Mouse (Mus musculus) layer of hippocampus, adult 11-12 months (tissue): ENCODE results near the gene Fat3.
A peak's percentile ranks its signal among the peaks of the same experiment; 100 is the strongest.

ENCODE experiments used
- DNase-seq: peaks from one replicate; pipeline ENCODE4 v3.0.0; 2022; ENCODE audit warnings: low spot score

Gene Fat3

GRCm38 (mm10) chr9:16310855-16311848 lies 189.9 kb downstream of the Fat3 start:
- no peak for DNase-seq

- DNase-seq, result no peak
Observed at GRCm38 (mm10) chr9:16310305-16310704, 190.8 kb downstream of the Fat3 start.

GRCm38 (mm10) chr9:16307789-16308188 lies 193.3 kb downstream of the Fat3 start:
- DNase-seq, result no peak

GRCm38 (mm10) chr9:16306222-16306621 lies 194.9 kb downstream of the Fat3 start:
- no peak for DNase-seq

GRCm38 (mm10) chr9:16305396-16306086 lies 195.5 kb downstream of the Fat3 start:
- DNase-seq, result no peak

- DNase-seq, result no peak
Observed at GRCm38 (mm10) chr9:16304949-16305348, 196.1 kb downstream of the Fat3 start.

- no peak for DNase-seq
Observed at GRCm38 (mm10) chr9:16302484-16302883, 198.6 kb downstream of the Fat3 start.

GRCm38 (mm10) chr9:16297935-16298334 lies 203.2 kb downstream of the Fat3 start:
- DNase-seq, result no peak

GRCm38 (mm10) chr9:16293928-16294806 lies 206.9 kb downstream of the Fat3 start:
- DNase-seq, result no peak

- no peak for DNase-seq
Observed at GRCm38 (mm10) chr9:16292492-16292891, 208.6 kb downstream of the Fat3 start.

GRCm38 (mm10) chr9:16290911-16291310 lies 210.2 kb downstream of the Fat3 start:
- no peak for DNase-seq

GRCm38 (mm10) chr9:16283033-16283432 lies 218.1 kb downstream of the Fat3 start:
- no peak for DNase-seq

GRCm38 (mm10) chr9:16282291-16282804 lies 218.7 kb downstream of the Fat3 start:
- DNase-seq, result peak; percentile 26

- no peak for DNase-seq
Observed at GRCm38 (mm10) chr9:16275589-16275988, 225.5 kb downstream of the Fat3 start.

- DNase-seq, result no peak
Observed at GRCm38 (mm10) chr9:16274130-16274529, 227.0 kb downstream of the Fat3 start.

- no peak for DNase-seq
Observed at GRCm38 (mm10) chr9:16272810-16273209, 228.3 kb downstream of the Fat3 start.

GRCm38 (mm10) chr9:16270768-16271114 lies 230.3 kb downstream of the Fat3 start:
- DNase-seq, result no peak

- no peak for DNase-seq
Observed at GRCm38 (mm10) chr9:16270056-16270767, 230.9 kb downstream of the Fat3 start.

- no peak for DNase-seq
Observed at GRCm38 (mm10) chr9:16265519-16265918, 235.6 kb downstream of the Fat3 start.

GRCm38 (mm10) chr9:16257241-16257840 lies 243.7 kb downstream of the Fat3 start:
- DNase-seq, result no peak
